Mouse (Mus musculus): ENCODE results near the gene Sirt1. TPM values are rescaled to one million over a fixed set of nuclear protein-coding genes. Genes with fewer than 3 reads are reported as not detected.
A peak's percentile ranks its signal among the peaks of the same experiment; 100 is the strongest.

Gene Sirt1
- 53.5 and 54.2 TPM in 2 replicates for polyA plus RNA-seq (2011; ENCODE audit: insufficient read depth, insufficient read length, low read depth, missing spikeins)

GRCm38 (mm10) chr10:63381498-63382280 is at the start of gene Sirt1:
Gene Sirt1 (minus strand): TSS chr10:63381704.
- Histone ChIP-seq H3K9me3 (replicated peaks; ENCODE audit: control insufficient read depth, insufficient read depth, low read length, poor library complexity, severe bottlenecking) (no peaks in the 10 kb centered on the region), H3K36me3 (ENCODE audit: control insufficient read depth, insufficient read depth, low read length, poor library complexity, severe bottlenecking) (no peaks in the 10 kb centered on the region), H3K4me3 (ENCODE audit: low read depth, low read length) (peak within 1 kb of the TSS; percentile 88), H3K27ac (ENCODE audit: insufficient read depth, low read length) (no peak within 1 kb of the TSS), H3K4me1 (ENCODE audit: control insufficient read depth, insufficient read depth, low read length) (no peaks in the 10 kb centered on the region), H3K27me3 (ENCODE audit: control insufficient read depth, insufficient read depth, low read length, poor library complexity, severe bottlenecking) (no peaks in the 10 kb centered on the region), H3K9ac (ENCODE audit: low read depth, poor library complexity, severe bottlenecking) (peak within 1 kb of the TSS; percentile 80)
- no peak for TF ChIP-seq EP300 (IDR thresholded peaks at IDR 0.05; ENCODE audit: insufficient read depth, low read depth, low read length)
- no peak for TF ChIP-seq POLR2A (IDR thresholded peaks at IDR 0.05; ENCODE audit: insufficient read depth, low read length)
- no peak for TF ChIP-seq CTCF (IDR thresholded peaks at IDR 0.05; ENCODE audit: low read depth, low read length)

- Histone ChIP-seq H3K27me3 (ENCODE audit: control insufficient read depth, insufficient read depth, low read length, poor library complexity, severe bottlenecking) (no peaks in the 10 kb centered on the region), H3K36me3 (ENCODE audit: control insufficient read depth, insufficient read depth, low read length, poor library complexity, severe bottlenecking) (no peaks in the 10 kb centered on the region), H3K4me1 (ENCODE audit: control insufficient read depth, insufficient read depth, low read length) (no peaks in the 10 kb centered on the region), H3K4me3 (ENCODE audit: low read depth, low read length) (peak within 1 kb of the TSS; percentile 84), H3K9ac (ENCODE audit: low read depth, poor library complexity, severe bottlenecking) (peak within 1 kb of the TSS; percentile 81), H3K9me3 (replicated peaks; ENCODE audit: control insufficient read depth, insufficient read depth, low read length, poor library complexity, severe bottlenecking) (no peaks in the 10 kb centered on the region), H3K27ac (ENCODE audit: insufficient read depth, low read length) (no peak within 1 kb of the TSS)
- TF ChIP-seq POLR2A (IDR thresholded peaks at IDR 0.05; ENCODE audit: insufficient read depth, low read length) (no peak), CTCF (IDR thresholded peaks at IDR 0.05; ENCODE audit: low read depth, low read length) (no peak), EP300 (IDR thresholded peaks at IDR 0.05; ENCODE audit: insufficient read depth, low read depth, low read length) (no peak)
Measured at GRCm38 (mm10) chr10:63429785-63430305, 48.3 kb upstream of the Sirt1 start, which contains the start of gene Ctnna3. Gene Ctnna3 (plus strand): TSS chr10:63430098.

GRCm38 (mm10) chr10:63429380-63429779 is 47.9 kb upstream of the Sirt1 start:
- Histone ChIP-seq H3K27me3 (ENCODE audit: control insufficient read depth, insufficient read depth, low read length, poor library complexity, severe bottlenecking) (no peaks in the 10 kb centered on the region), H3K4me1 (ENCODE audit: control insufficient read depth, insufficient read depth, low read length) (no peaks in the 10 kb centered on the region), H3K27ac (ENCODE audit: insufficient read depth, low read length) (no peak overlapping the region), H3K9me3 (replicated peaks; ENCODE audit: control insufficient read depth, insufficient read depth, low read length, poor library complexity, severe bottlenecking) (no peaks in the 10 kb centered on the region), H3K9ac (ENCODE audit: low read depth, poor library complexity, severe bottlenecking) (peak overlapping the region; percentile 81), H3K4me3 (ENCODE audit: low read depth, low read length) (peak overlapping the region; percentile 84), H3K36me3 (ENCODE audit: control insufficient read depth, insufficient read depth, low read length, poor library complexity, severe bottlenecking) (no peaks in the 10 kb centered on the region)
- TF ChIP-seq POLR2A (IDR thresholded peaks at IDR 0.05; ENCODE audit: insufficient read depth, low read length) (no peak), EP300 (IDR thresholded peaks at IDR 0.05; ENCODE audit: insufficient read depth, low read depth, low read length) (0 out of 2 replicates have a peak, but pooled peaks have one; percentile 66)

GRCm38 (mm10) chr10:63429023-63429340 is 47.5 kb upstream of the Sirt1 start:
- no peak for TF ChIP-seq CTCF (IDR thresholded peaks at IDR 0.05; ENCODE audit: low read depth, low read length)
- H3K4me3 ChIP-seq (ENCODE audit: low read depth, low read length), result peak overlapping the region; percentile 57
- no peaks in the 10 kb centered on the region for H3K27me3 ChIP-seq (ENCODE audit: control insufficient read depth, insufficient read depth, low read length, poor library complexity, severe bottlenecking)
- no peaks in the 10 kb centered on the region for H3K4me1 ChIP-seq (ENCODE audit: control insufficient read depth, insufficient read depth, low read length)
- H3K36me3 ChIP-seq (ENCODE audit: control insufficient read depth, insufficient read depth, low read length, poor library complexity, severe bottlenecking), result no peaks in the 10 kb centered on the region
- no peak overlapping the region for H3K27ac ChIP-seq (ENCODE audit: insufficient read depth, low read length)
- no peaks in the 10 kb centered on the region for H3K9me3 ChIP-seq (replicated peaks; ENCODE audit: control insufficient read depth, insufficient read depth, low read length, poor library complexity, severe bottlenecking)
- peak overlapping the region; percentile 72 for H3K9ac ChIP-seq (ENCODE audit: low read depth, poor library complexity, severe bottlenecking)

GRCm38 (mm10) chr10:63428243-63429022 is 46.9 kb upstream of the Sirt1 start:
- Histone ChIP-seq H3K9me3 (replicated peaks; ENCODE audit: control insufficient read depth, insufficient read depth, low read length, poor library complexity, severe bottlenecking) (no peaks in the 10 kb centered on the region), H3K4me1 (ENCODE audit: control insufficient read depth, insufficient read depth, low read length) (no peaks in the 10 kb centered on the region), H3K4me3 (ENCODE audit: low read depth, low read length) (peak overlapping the region; percentile 57), H3K27ac (ENCODE audit: insufficient read depth, low read length) (no peak overlapping the region), H3K9ac (ENCODE audit: low read depth, poor library complexity, severe bottlenecking) (peak overlapping the region; percentile 72), H3K27me3 (ENCODE audit: control insufficient read depth, insufficient read depth, low read length, poor library complexity, severe bottlenecking) (no peaks in the 10 kb centered on the region), H3K36me3 (ENCODE audit: control insufficient read depth, insufficient read depth, low read length, poor library complexity, severe bottlenecking) (no peaks in the 10 kb centered on the region)
- TF ChIP-seq POLR2A (IDR thresholded peaks at IDR 0.05; ENCODE audit: insufficient read depth, low read length) (no peak), CTCF (IDR thresholded peaks at IDR 0.05; ENCODE audit: low read depth, low read length) (no peak)

GRCm38 (mm10) chr10:63427146-63427545 is 45.6 kb upstream of the Sirt1 start:
- no peaks in the 10 kb centered on the region for H3K4me1 ChIP-seq (ENCODE audit: control insufficient read depth, insufficient read depth, low read length)
- no peak overlapping the region for H3K27ac ChIP-seq (ENCODE audit: insufficient read depth, low read length)
- H3K9me3 ChIP-seq (replicated peaks; ENCODE audit: control insufficient read depth, insufficient read depth, low read length, poor library complexity, severe bottlenecking), result no peaks in the 10 kb centered on the region
- no peak overlapping the region for H3K4me3 ChIP-seq (ENCODE audit: low read depth, low read length)
- TF ChIP-seq POLR2A (IDR thresholded peaks at IDR 0.05; ENCODE audit: insufficient read depth, low read length) (no peak), EP300 (IDR thresholded peaks at IDR 0.05; ENCODE audit: insufficient read depth, low read depth, low read length) (no peak), CTCF (IDR thresholded peaks at IDR 0.05; ENCODE audit: low read depth, low read length) (no peak)
- H3K9ac ChIP-seq (ENCODE audit: low read depth, poor library complexity, severe bottlenecking), result no peak overlapping the region
- no peaks in the 10 kb centered on the region for H3K27me3 ChIP-seq (ENCODE audit: control insufficient read depth, insufficient read depth, low read length, poor library complexity, severe bottlenecking)
- H3K36me3 ChIP-seq (ENCODE audit: control insufficient read depth, insufficient read depth, low read length, poor library complexity, severe bottlenecking), result no peaks in the 10 kb centered on the region
